Mouse (Mus musculus) kidney, embryonic 16.5 days (tissue): Measurements from ENCODE around the gene Smoc2. TPM values are rescaled to one million over a fixed set of nuclear protein-coding genes. Genes with fewer than 3 reads are reported as not detected.

ENCODE experiments used
- ATAC-seq: fragments of 200-750 bp; cut with Nextera tagmentation; 2 replicates; pipeline ENCODE4 v1.8.0; 2017; ENCODE audit warnings: moderate TSS enrichment; ENCODE audit not compliant: low FRiP score, low TSS enrichment
- H3K27ac ChIP-seq: fragments of 300-500 bp; sonication (generic); 2 replicates; pipeline ENCODE4 v1.5.1; 2014; ENCODE audit warnings: low read length
- H3K27me3 ChIP-seq: fragments of 300-500 bp; sonication (generic); 2 replicates; pipeline ENCODE4 v1.6.1; 2014; ENCODE audit warnings: low read length, control low read depth, mixed read lengths; ENCODE audit not compliant: insufficient read depth
- H3K36me3 ChIP-seq: fragments of 300-500 bp; sonication (generic); 2 replicates; pipeline ENCODE4 v1.6.1; 2014; ENCODE audit warnings: low read length, control low read depth, mixed read lengths; ENCODE audit not compliant: insufficient read depth
- H3K4me1 ChIP-seq: fragments of 300-500 bp; sonication (generic); 2 replicates; pipeline ENCODE4 v1.6.1; 2014; ENCODE audit warnings: low read length, control low read depth, mixed read lengths; ENCODE audit not compliant: insufficient read depth
- H3K4me2 ChIP-seq: fragments of 300-500 bp; sonication (generic); replicated peaks from 2 replicates; pipeline ENCODE4 v1.6.1; 2014; ENCODE audit warnings: low read depth, low read length
- H3K4me3 ChIP-seq: fragments of 300-500 bp; sonication (generic); 2 replicates; pipeline ENCODE4 v1.5.1; 2014; ENCODE audit warnings: mild to moderate bottlenecking, low read length
- H3K9ac ChIP-seq: fragments of 300-500 bp; sonication (generic); replicated peaks from 2 replicates; pipeline ENCODE4 v1.6.1; 2014; ENCODE audit warnings: low read length
- H3K9me3 ChIP-seq: fragments of 300-500 bp; sonication (generic); 2 replicates; pipeline ENCODE4 v1.6.1; 2016; ENCODE audit warnings: low read length, control low read depth
- WGBS: fragments of 180-500 bp; shearing (Covaris S2); extraction: QIAGEN DNeasy Blood & Tissue Kit; methylation state at CpG from one replicate; pipeline ENCODE4 v1.1.7; 2014; 5-methylcytosine and 5-hydroxymethylcytosine counted together
- polyA plus RNA-seq: library from polyadenylated mRNA; unstranded; fragments of >200 nt; fragmentation: Nextera tagmentation; extraction: Ambion mirVana; gene quantifications from 2 replicates; pipeline ENCODE4 v1.2.1, GENCODE M21; 2015

Smoc2 gene
- polyA plus RNA-seq, 1 experiment from 2014 or later = 97.5 TPM

GRCm38 (mm10) chr17:14302356-14302755, 23.1 kb downstream of the Smoc2 start:
- Histone ChIP-seq H3K4me1 (no peaks in the 10 kb centered on the region), H3K27ac (no peak overlapping the region), H3K36me3 (no peaks in the 10 kb centered on the region), H3K4me2 (no peak overlapping the region), H3K4me3 (no peak overlapping the region), H3K27me3 (no peaks in the 10 kb centered on the region), H3K9ac (no peak overlapping the region), H3K9me3 (no peaks in the 10 kb centered on the region; the same call in 1 of the 2 replicates)
- 43% methylated on average over 6 of the region's 6 CpGs for WGBS
- no peak for ATAC-seq

- no peak overlapping the region for H3K4me3 ChIP-seq
- H3K4me1 ChIP-seq = no peaks in the 10 kb centered on the region
- H3K9me3 ChIP-seq = no peaks in the 10 kb centered on the region; the same call in 1 of the 2 replicates
- no peak overlapping the region for H3K4me2 ChIP-seq
- 96% methylated on average over 6 of the region's 6 CpGs for WGBS
- no peak overlapping the region for H3K9ac ChIP-seq
- H3K27me3 ChIP-seq = no peaks in the 10 kb centered on the region
- no peaks in the 10 kb centered on the region for H3K36me3 ChIP-seq
- H3K27ac ChIP-seq = no peak overlapping the region
- no peak for ATAC-seq
Observed at GRCm38 (mm10) chr17:14303722-14304121, 24.4 kb downstream of the Smoc2 start.

- H3K27ac ChIP-seq = no peak overlapping the region
- H3K27me3 ChIP-seq = no peaks in the 10 kb centered on the region
- H3K36me3 ChIP-seq = no peaks in the 10 kb centered on the region
- 79% methylated on average over 3 of the region's 3 CpGs for WGBS
- H3K9me3 ChIP-seq = no peaks in the 10 kb centered on the region
- H3K4me3 ChIP-seq = no peak overlapping the region
- no peak overlapping the region for H3K9ac ChIP-seq
- H3K4me2 ChIP-seq = no peak overlapping the region
- peaks cover 4% of the 10 kb centered on the region; the same call in 1 of the 2 replicates for H3K4me1 ChIP-seq
- no peak for ATAC-seq
Observed at GRCm38 (mm10) chr17:14309884-14310283, 30.6 kb downstream of the Smoc2 start.

GRCm38 (mm10) chr17:14312440-14312839, 33.1 kb downstream of the Smoc2 start:
- H3K4me2 ChIP-seq = no peak overlapping the region
- 88% methylated on average over 6 of the region's 6 CpGs for WGBS
- no peak overlapping the region for H3K9ac ChIP-seq
- H3K4me3 ChIP-seq = no peak overlapping the region
- ATAC-seq = no peak
- H3K9me3 ChIP-seq = no peaks in the 10 kb centered on the region
- H3K27ac ChIP-seq = no peak overlapping the region
- H3K27me3 ChIP-seq = no peaks in the 10 kb centered on the region
- H3K4me1 ChIP-seq = peaks cover 4% of the 10 kb centered on the region; the same call in 1 of the 2 replicates
- H3K36me3 ChIP-seq = no peaks in the 10 kb centered on the region

GRCm38 (mm10) chr17:14314308-14314707, 35.0 kb downstream of the Smoc2 start:
- Histone ChIP-seq H3K4me3 (no peak overlapping the region), H3K9ac (no peak overlapping the region), H3K4me2 (no peak overlapping the region), H3K36me3 (no peaks in the 10 kb centered on the region), H3K4me1 (peaks cover 4% of the 10 kb centered on the region; the same call in 1 of the 2 replicates), H3K27me3 (no peaks in the 10 kb centered on the region), H3K27ac (no peak overlapping the region), H3K9me3 (no peaks in the 10 kb centered on the region)
- no peak for ATAC-seq
- 75% methylated on average over 1 of the region's 1 CpGs for WGBS

GRCm38 (mm10) chr17:14316536-14316935, 37.2 kb downstream of the Smoc2 start:
- H3K27ac ChIP-seq = no peak overlapping the region
- no peaks in the 10 kb centered on the region for H3K36me3 ChIP-seq
- H3K27me3 ChIP-seq = no peaks in the 10 kb centered on the region
- ATAC-seq = no peak
- H3K9ac ChIP-seq = no peak overlapping the region
- no peaks in the 10 kb centered on the region for H3K4me1 ChIP-seq
- H3K9me3 ChIP-seq = no peaks in the 10 kb centered on the region
- 82% methylated on average over 7 of the region's 7 CpGs for WGBS
- H3K4me3 ChIP-seq = no peak overlapping the region
- H3K4me2 ChIP-seq = no peak overlapping the region

GRCm38 (mm10) chr17:14317439-14317838, 38.1 kb downstream of the Smoc2 start:
- 70% methylated on average over 4 of the region's 4 CpGs for WGBS

GRCm38 (mm10) chr17:14326156-14326555, 46.9 kb downstream of the Smoc2 start:
- Histone ChIP-seq H3K9me3 (no peaks in the 10 kb centered on the region), H3K9ac (no peak overlapping the region), H3K4me3 (no peak overlapping the region), H3K36me3 (no peaks in the 10 kb centered on the region), H3K4me1 (no peaks in the 10 kb centered on the region), H3K27ac (no peak overlapping the region), H3K4me2 (no peak overlapping the region), H3K27me3 (no peaks in the 10 kb centered on the region)
- no peak for ATAC-seq
- 55% methylated on average over 7 of the region's 7 CpGs for WGBS

More at GRCm38 (mm10) chr17:14317439-14317838, 38.1 kb downstream of the Smoc2 start:
- H3K9ac ChIP-seq = no peak overlapping the region
- H3K4me1 ChIP-seq = no peaks in the 10 kb centered on the region
- no peak overlapping the region for H3K4me2 ChIP-seq
- no peaks in the 10 kb centered on the region for H3K36me3 ChIP-seq
- no peaks in the 10 kb centered on the region for H3K9me3 ChIP-seq
- ATAC-seq = no peak
- H3K27me3 ChIP-seq = no peaks in the 10 kb centered on the region
- H3K4me3 ChIP-seq = no peak overlapping the region
- H3K27ac ChIP-seq = no peak overlapping the region

GRCm38 (mm10) chr17:14328037-14328436, 48.7 kb downstream of the Smoc2 start:
- WGBS = 81% methylated on average over 9 of the region's 9 CpGs
- H3K4me2 ChIP-seq = no peak overlapping the region
- no peak for ATAC-seq
- no peaks in the 10 kb centered on the region for H3K4me1 ChIP-seq
- H3K9ac ChIP-seq = no peak overlapping the region
- no peaks in the 10 kb centered on the region for H3K27me3 ChIP-seq
- H3K9me3 ChIP-seq = no peaks in the 10 kb centered on the region
- H3K36me3 ChIP-seq = no peaks in the 10 kb centered on the region
- no peak overlapping the region for H3K27ac ChIP-seq
- H3K4me3 ChIP-seq = no peak overlapping the region

- no peak overlapping the region for H3K4me2 ChIP-seq
- no peak for ATAC-seq
- H3K36me3 ChIP-seq = no peaks in the 10 kb centered on the region
- no peak overlapping the region for H3K4me3 ChIP-seq
- no peaks in the 10 kb centered on the region for H3K27me3 ChIP-seq
- no peaks in the 10 kb centered on the region for H3K9me3 ChIP-seq
- no peak overlapping the region for H3K9ac ChIP-seq
- H3K27ac ChIP-seq = no peak overlapping the region
- WGBS = 96% methylated on average over 7 of the region's 7 CpGs
- H3K4me1 ChIP-seq = 0 out of 2 replicates have a peak, but pooled peaks cover 2% of the 10 kb centered on the region
Observed at GRCm38 (mm10) chr17:14330498-14330897, 51.2 kb downstream of the Smoc2 start.
